Mouse (Mus musculus): ENCODE measurements around the gene Acox2.

DNA sequence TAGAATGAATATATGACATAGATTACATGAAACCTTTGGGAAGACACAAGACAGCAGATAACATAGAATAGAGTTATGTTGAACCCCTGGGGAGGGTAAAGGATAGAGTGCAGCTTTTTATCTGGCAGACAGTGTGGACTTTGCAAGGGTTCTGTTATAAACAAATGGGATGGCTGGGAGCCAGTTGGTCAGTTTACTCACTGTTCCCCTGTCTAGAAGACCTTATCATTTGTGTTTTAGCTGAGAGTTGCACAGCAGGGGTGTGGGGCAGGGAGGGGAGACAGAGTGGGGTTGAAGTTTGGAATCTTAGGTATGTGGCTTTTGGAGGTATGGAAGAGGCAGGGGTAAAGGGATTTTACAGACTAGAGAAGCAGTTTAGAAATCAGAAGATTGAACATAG, 24.6 kb upstream of the Acox2 start:
- no peak for TF ChIP-seq POLR2A (IDR thresholded peaks at IDR 0.05; ENCODE audit: borderline replicate concordance, low read depth, low read length)
- no peak for TF ChIP-seq CTCF (IDR thresholded peaks at IDR 0.05; ENCODE audit: low read depth, low read length)
